Mouse (Mus musculus): ENCODE results near the gene Tmem168. TPM values are rescaled to one million over a fixed set of nuclear protein-coding genes. Genes with fewer than 3 reads are reported as not detected.

Gene Tmem168
- total RNA-seq, 2 experiments from 2014 or later = 14.3 to 14.9 TPM

GRCm38 (mm10) chr6:13610869-13611268 is 3.0 kb upstream of the Tmem168 start:
- intact Hi-C loops (cut with DNase I) = no loop called here
- H3K4me3 ChIP-seq = no peak overlapping the region
- no peak for DNase-seq (ENCODE audit: extremely low spot score in 1 of 2, low spot score in 2 of 2)
- TF ChIP-seq CTCF (IDR thresholded peaks at IDR 0.05) = no peak
- H3K27ac ChIP-seq = no peak overlapping the region

DNA sequence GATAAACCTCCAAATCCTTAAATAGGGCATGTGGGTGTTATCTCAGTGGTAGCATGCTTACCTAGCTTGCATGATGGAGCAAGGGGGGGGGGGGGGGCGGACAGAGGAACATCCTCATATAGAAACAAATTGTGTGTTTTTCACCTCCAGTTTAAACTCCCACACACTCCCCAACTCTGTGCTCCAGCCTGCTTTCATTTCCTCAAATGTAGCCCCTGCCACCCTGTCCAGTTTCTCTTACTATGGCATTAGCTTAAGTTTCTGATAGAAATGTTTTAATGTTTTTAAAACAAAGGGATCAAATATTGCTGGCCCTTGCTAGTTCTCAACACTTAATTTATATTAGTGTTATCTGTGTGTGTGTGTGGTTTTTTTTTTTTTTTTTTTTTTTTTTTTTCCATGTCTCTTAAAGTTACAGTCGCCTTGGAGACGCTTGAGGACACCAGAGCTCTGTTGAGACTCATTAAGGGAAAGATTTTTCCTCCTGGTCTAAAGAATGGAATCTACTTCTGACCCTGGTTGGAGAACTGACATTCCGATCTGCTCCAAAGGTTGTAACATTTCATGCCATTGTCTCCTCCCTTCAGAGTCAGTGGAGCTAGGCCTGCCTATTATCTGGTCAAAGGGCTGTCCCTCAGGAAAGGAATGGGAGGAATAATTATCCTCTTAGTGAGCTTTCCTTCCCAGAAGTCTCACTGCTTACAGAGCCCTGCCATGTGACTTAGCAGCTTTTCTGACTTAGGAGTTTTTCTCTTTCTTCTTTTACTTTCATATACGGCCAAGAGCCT is 1.6 kb upstream of the Tmem168 start:
- intact Hi-C loops (cut with DNase I) = loop anchor here (5.0 kb wide), 2 partner anchors 162 to 228 kb away; partner anchors contain the start of gene Gpr85

DNA sequence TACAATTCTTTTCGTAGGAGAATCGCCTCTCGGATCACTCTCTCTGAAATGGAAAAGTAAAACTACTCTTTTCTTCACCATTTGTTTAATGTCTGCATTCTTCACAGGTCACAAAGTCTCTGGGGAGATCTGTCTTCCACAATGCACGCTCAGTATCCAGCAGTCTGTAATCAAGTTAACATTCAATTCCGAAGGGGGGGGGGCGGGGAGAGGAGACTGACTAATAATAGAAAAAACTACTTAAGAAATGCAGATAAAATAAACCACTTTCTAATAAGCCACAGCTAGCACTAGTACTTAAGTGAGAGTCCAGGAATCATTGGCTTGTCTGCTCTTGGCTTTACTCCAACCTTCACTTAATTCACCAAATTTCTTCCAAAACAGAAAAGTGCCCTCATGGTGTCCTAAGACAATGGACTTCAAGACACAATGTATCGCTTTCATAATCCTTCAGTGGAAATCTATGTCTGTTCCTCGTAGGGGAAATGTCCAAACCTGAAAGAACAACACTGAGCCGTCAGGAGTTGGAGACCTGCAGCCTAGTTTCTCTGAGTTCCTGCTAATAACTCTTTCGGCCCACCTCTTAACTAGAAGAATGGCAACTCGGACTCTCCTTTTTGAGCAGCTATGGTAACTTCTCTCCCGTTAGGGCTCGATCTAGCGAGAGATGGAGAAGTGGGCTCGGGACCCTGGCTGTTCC is 829 bp downstream of the Tmem168 start:
- Histone ChIP-seq H3K27ac (peak overlapping the region; percentile 92), H3K4me3 (peak overlapping the region; percentile 95)
- intact Hi-C loops (cut with DNase I) = loop anchor here (2.0 to 5.0 kb wide), 3 partner anchors 70 to 230 kb away; partner anchors contain the start of genes Bmt2 and Gpr85
- no peak for TF ChIP-seq CTCF (IDR thresholded peaks at IDR 0.05)
- DNase-seq (ENCODE audit: extremely low spot score in 1 of 2, low spot score in 2 of 2) = no peak

More for the DNA sequence above, 1.6 kb upstream of the Tmem168 start:
- no peak for TF ChIP-seq CTCF (IDR thresholded peaks at IDR 0.05)
- H3K4me3 ChIP-seq = no peak overlapping the region
- no peak for DNase-seq (ENCODE audit: extremely low spot score in 1 of 2, low spot score in 2 of 2)
- H3K27ac ChIP-seq = no peak overlapping the region

DNA sequence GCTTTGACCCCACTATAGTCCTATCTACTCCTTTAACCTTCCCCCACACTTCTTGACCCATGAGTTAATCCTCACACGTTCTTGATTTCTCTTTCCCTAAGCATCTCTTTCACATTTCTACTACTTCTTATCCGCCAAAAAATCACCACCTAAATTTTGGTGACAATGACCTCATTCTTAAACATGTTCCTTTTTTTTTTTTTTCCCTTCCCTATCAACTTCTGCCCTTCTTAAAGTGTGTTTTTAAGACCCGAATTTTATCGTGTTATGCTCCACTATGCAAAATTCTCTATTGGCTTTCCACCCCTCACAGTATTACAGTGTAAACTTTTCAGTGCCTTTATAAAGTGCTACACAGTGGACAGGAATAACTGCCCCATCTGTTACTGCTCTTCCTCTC is 1.5 kb downstream of the Tmem168 start:
- intact Hi-C loops (cut with DNase I) = loop anchor here (2.0 to 5.0 kb wide), 3 partner anchors 70 to 231 kb away; partner anchors contain the start of genes Bmt2 and Gpr85
- Histone ChIP-seq H3K4me3 (no peak overlapping the region), H3K27ac (no peak overlapping the region)
- no peak for TF ChIP-seq CTCF (IDR thresholded peaks at IDR 0.05)
- no peak for DNase-seq (ENCODE audit: extremely low spot score in 1 of 2, low spot score in 2 of 2)

- no peak for TF ChIP-seq CTCF (IDR thresholded peaks at IDR 0.05)
- DNase-seq (ENCODE audit: extremely low spot score in 1 of 2, low spot score in 2 of 2) = no peak
- H3K27ac ChIP-seq = no peak overlapping the region
- H3K4me3 ChIP-seq = no peak overlapping the region
- intact Hi-C loops (cut with DNase I) = loop anchor here (5.0 kb wide), 1 partner anchor 301 kb away; no protein-coding TSS in a partner anchor
These were observed 4.8 kb downstream of the Tmem168 start for GRCm38 (mm10) chr6:13603134-13603533.

DNA sequence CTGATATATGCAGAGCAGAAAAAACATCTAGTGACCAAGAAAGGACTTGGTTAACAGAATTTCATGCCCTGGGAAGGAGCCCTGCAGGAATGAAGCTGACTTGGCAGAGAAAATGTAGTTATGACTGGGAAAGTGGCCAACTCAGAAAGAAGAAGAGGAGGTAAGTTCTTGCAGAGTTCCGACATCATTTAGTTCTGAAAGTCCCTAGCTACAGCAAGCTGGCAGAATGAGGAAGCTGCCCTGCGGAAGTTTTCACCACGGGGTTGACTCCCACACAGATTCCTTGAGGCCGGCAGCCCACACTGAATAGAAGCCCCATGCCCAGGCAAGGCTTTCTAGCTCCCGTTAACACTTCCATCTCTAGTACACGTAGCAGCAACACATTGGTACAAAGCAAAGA is 6.3 kb downstream of the Tmem168 start:
- no peak overlapping the region for H3K4me3 ChIP-seq
- DNase-seq (ENCODE audit: extremely low spot score in 1 of 2, low spot score in 2 of 2) = peak; percentile 36 to 37
- intact Hi-C loops (cut with DNase I) = loop anchor here (5.0 kb wide), 1 partner anchor 299 kb away; no protein-coding TSS in a partner anchor
- no peak overlapping the region; the same call in 1 of the 2 replicates for H3K27ac ChIP-seq
- TF ChIP-seq CTCF (IDR thresholded peaks at IDR 0.05) = no peak

- Histone ChIP-seq H3K27ac (no peak overlapping the region), H3K4me3 (no peak overlapping the region)
- intact Hi-C loops (cut with DNase I) = no loop called here
- no peak for TF ChIP-seq CTCF (IDR thresholded peaks at IDR 0.05)
- DNase-seq (ENCODE audit: extremely low spot score in 1 of 2, low spot score in 2 of 2) = no peak
These were observed 9.5 kb downstream of the Tmem168 start for GRCm38 (mm10) chr6:13598239-13598923.

DNA sequence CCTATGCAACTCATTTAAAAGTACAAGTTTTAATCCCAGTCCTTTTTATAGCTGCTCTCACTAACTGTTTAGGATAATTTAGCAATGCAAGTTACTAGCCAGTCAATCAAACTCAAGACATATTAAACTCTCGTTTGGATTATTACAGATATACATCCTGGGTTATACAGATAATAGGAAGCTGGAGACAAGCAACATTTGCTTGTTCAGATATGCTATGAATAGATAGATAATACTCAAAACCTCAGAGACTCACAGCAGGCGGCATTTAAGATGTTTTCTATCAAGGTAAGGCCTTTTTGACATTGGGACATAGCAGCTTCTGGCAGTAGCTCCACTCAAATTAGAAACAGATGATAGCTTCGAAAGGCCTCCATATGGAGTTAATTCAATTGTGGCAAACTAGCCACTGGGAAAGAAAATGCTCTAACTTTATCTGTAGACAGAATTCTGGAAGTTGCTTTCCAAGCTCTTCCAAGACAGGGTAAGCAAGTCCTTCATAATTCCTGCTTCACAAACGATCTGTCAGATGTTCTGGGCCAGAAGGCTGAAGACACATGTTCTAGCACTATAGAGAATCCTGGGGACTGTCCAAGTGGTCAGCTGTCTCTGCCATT is 15.1 kb downstream of the Tmem168 start:
- no peak overlapping the region for H3K4me3 ChIP-seq
- H3K27ac ChIP-seq = no peak overlapping the region
- no peak for TF ChIP-seq CTCF (IDR thresholded peaks at IDR 0.05)
- intact Hi-C loops (cut with DNase I) = no loop called here
- DNase-seq (ENCODE audit: extremely low spot score in 1 of 2, low spot score in 2 of 2) = no peak

DNA sequence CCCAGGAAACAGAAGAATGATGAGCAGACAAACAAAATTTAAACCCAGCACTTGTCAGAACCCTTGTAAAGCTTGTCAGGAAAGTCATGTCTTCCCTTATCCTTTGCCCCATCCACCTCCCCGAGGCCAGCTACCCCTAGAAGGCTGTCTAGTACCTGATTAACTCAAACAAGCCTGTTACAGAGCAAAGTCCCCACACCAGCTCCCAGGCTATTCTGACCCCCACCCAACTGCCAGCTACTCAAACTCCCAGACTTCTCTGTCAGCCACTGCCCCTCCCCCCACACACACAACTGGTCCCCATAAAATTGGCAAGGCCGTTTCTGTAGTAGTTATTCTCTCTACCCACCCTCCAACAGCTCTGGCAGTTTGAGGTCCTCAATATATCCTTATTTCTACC is 21.3 kb downstream of the Tmem168 start:
- no peak for DNase-seq (ENCODE audit: extremely low spot score in 1 of 2, low spot score in 2 of 2)
- intact Hi-C loops (cut with DNase I) = no loop called here
- TF ChIP-seq CTCF (IDR thresholded peaks at IDR 0.05) = no peak
- Histone ChIP-seq H3K4me3 (no peak overlapping the region), H3K27ac (no peak overlapping the region)

DNA sequence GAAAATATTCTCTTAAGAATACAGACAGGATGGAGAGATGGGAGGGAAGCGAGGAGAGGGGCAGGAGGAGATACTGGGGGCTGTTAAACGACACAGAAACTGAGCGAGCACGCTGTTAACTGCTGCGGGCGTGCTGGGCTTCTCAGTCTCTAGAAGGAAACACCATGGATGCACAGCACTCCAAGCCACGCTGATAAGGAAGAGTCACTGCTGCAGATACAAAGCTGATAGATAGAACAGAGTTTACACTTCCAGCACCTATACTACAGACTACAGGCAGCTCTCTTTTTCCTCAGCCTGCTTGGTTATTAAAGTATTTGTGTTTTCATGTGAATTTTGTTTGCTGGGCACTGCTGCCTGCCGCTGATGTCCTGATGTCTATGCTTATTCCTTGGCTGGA is 21.7 kb downstream of the Tmem168 start:
- no peak for DNase-seq (ENCODE audit: extremely low spot score in 1 of 2, low spot score in 2 of 2)
- Histone ChIP-seq H3K27ac (no peak overlapping the region), H3K4me3 (no peak overlapping the region)
- TF ChIP-seq CTCF (IDR thresholded peaks at IDR 0.05) = no peak
- intact Hi-C loops (cut with DNase I) = no loop called here

DNA sequence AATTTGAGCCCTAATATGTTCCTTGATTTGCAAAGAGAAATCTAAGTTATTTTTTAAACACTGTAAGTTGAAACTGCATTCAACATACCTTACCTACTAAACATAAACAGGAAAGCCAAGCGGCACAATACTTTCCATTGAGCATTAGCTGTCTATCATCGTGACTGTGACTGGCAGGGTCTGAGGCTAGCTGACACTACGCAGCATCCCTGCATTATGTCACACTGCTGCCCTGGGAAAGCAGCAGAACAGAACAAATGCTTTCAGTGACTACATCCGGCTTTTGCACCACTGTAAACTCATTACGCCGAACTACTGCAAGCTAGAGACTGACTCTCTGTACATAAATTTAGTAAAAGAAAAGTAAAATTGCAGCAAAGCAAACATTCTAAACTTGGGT is 23.1 kb downstream of the Tmem168 start:
- TF ChIP-seq CTCF (IDR thresholded peaks at IDR 0.05) = no peak
- Histone ChIP-seq H3K4me3 (no peak overlapping the region), H3K27ac (no peak overlapping the region)
- intact Hi-C loops (cut with DNase I) = no loop called here
- DNase-seq (ENCODE audit: extremely low spot score in 1 of 2, low spot score in 2 of 2) = no peak

All from left cerebral cortex, adult 2 months (tissue).